Mouse (Mus musculus): Measurements from ENCODE around the gene Gm13271. TPM values are rescaled to one million over a fixed set of nuclear protein-coding genes. Genes with fewer than 3 reads are reported as not detected.
"Not testable (repeated sequence)": the region's sequence is repeated elsewhere in the genome, so short reads cannot be mapped to it uniquely, and the experiment has no call there.

Gene Gm13271
- total and polyA plus RNA-seq, 2 experiments from 2014 or later, result not detected

DNA sequence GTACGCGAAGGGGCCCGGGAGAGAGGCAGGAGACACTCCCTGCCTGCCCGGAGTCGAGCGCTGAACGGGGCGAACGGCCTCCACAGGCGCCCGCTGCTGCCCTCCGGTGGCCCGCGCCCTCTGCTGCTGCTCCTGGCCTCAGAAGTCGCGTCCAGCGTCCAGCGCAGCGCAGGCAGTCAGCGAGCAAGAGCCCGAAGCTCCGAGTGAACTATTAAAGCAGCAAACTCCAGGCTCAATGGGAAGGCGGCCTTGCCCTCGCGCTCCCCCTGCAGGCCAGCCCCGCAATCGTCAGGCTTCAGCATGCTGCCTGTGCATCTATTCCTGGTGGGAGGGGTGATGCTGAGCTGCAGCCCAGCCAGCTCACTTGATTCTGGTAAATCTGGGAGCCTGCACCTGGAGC lies 30.7 kb downstream of the Gm13271 start, which contains the start of gene Gm13276:
TSS of gene Gm13276 (plus strand) at position 301 of the 400 bp plus-strand sequence.
- H3K4me1 ChIP-seq (ENCODE audit: insufficient read depth); H3K9ac ChIP-seq; ATAC-seq; H3K9me3 ChIP-seq (ENCODE audit: low read length); H3K27me3 ChIP-seq (ENCODE audit: insufficient read depth, low read length); H3K36me3 ChIP-seq (ENCODE audit: insufficient read depth); H3K4me2 ChIP-seq (ENCODE audit: low read depth); H3K27ac ChIP-seq (ENCODE audit: low read depth, low read length); H3K4me3 ChIP-seq (ENCODE audit: low read depth, low read length); DNase-seq: not testable (repeated sequence)
- WGBS, result no CpG with 5 or more reads among the region's 27 CpGs

DNA sequence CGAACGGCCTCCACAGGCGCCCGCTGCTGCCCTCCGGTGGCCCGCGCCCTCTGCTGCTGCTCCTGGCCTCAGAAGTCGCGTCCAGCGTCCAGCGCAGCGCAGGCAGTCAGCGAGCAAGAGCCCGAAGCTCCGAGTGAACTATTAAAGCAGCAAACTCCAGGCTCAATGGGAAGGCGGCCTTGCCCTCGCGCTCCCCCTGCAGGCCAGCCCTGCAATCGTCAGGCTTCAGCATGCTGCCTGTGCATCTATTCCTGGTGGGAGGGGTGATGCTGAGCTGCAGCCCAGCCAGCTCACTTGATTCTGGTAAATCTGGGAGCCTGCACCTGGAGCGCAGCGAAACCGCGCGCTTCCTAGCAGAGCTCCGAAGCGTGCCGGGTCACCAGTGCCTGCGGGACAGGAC lies 33.7 kb downstream of the Gm13271 start, which contains the start of gene Gm13277:
TSS of gene Gm13277 (plus strand) at position 231 of the 400 bp plus-strand sequence.
- not testable (repeated sequence) for H3K27me3 ChIP-seq (ENCODE audit: insufficient read depth, low read length); H3K9ac ChIP-seq; H3K4me2 ChIP-seq (ENCODE audit: low read depth); H3K27ac ChIP-seq (ENCODE audit: low read depth, low read length); H3K9me3 ChIP-seq (ENCODE audit: low read length); H3K4me1 ChIP-seq (ENCODE audit: insufficient read depth); ATAC-seq; DNase-seq; H3K36me3 ChIP-seq (ENCODE audit: insufficient read depth); H3K4me3 ChIP-seq (ENCODE audit: low read depth, low read length)
- no CpG with 5 or more reads among the region's 28 CpGs for WGBS
- peak; percentile 62 for TF ChIP-seq CTCF (IDR thresholded peaks at IDR 0.05; ENCODE audit: low read depth)

DNA sequence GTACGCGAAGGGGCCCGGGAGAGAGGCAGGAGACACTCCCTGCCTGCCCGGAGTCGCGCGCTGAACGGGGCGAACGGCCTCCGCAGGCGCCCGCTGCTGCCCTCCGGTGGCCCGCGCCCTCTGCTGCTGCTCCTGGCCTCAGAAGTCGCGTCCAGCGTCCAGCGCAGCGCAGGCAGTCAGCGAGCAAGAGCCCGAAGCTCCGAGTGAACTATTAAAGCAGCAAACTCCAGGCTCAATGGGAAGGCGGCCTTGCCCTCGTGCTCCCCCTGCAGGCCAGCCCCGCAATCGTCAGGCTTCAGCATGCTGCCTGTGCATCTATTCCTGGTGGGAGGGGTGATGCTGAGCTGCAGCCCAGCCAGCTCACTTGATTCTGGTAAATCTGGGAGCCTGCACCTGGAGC lies 36.6 kb downstream of the Gm13271 start, which contains the start of gene Gm13278:
TSS of gene Gm13278 (plus strand) at position 301 of the 400 bp plus-strand sequence.
- H3K27ac ChIP-seq (ENCODE audit: low read depth, low read length); H3K36me3 ChIP-seq (ENCODE audit: insufficient read depth); H3K4me1 ChIP-seq (ENCODE audit: insufficient read depth); H3K4me3 ChIP-seq (ENCODE audit: low read depth, low read length); DNase-seq; ATAC-seq; H3K27me3 ChIP-seq (ENCODE audit: insufficient read depth, low read length); H3K9ac ChIP-seq; H3K4me2 ChIP-seq (ENCODE audit: low read depth); H3K9me3 ChIP-seq (ENCODE audit: low read length): not testable (repeated sequence)
- no CpG with 5 or more reads among the region's 28 CpGs for WGBS

DNA sequence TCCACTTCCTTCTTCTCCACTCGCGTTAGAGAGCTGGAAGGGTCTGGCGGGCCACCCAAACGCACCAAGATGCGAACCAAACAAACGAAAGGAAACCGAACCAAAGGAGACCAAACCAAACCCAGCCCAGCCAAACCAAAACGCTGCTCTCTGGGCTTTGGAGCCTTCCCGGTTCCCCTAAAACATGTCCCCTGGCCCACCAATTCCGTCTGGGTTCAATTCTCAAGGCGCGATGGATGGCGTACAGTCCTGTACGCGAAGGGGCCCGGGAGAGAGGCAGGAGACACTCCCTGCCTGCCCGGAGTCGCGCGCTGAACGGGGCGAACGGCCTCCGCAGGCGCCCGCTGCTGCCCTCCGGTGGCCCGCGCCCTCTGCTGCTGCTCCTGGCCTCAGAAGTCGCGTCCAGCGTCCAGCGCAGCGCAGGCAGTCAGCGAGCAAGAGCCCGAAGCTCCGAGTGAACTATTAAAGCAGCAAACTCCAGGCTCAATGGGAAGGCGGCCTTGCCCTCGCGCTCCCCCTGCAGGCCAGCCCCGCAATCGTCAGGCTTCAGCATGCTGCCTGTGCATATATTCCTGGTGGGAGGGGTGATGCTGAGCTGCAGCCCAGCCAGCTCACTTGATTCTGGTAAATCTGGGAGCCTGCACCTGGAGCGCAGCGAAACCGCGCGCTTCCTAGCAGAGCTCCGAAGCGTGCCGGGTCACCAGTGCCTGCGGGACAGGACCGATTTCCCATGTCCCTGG lies 39.4 kb downstream of the Gm13271 start, which contains the start of gene Gm13275:
TSS of gene Gm13275 (plus strand) at position 552 of the 740 bp plus-strand sequence.
- H3K9me3 ChIP-seq (ENCODE audit: low read length); H3K4me2 ChIP-seq (ENCODE audit: low read depth); H3K4me3 ChIP-seq (ENCODE audit: low read depth, low read length); H3K4me1 ChIP-seq (ENCODE audit: insufficient read depth); H3K9ac ChIP-seq; H3K27ac ChIP-seq (ENCODE audit: low read depth, low read length); H3K36me3 ChIP-seq (ENCODE audit: insufficient read depth); H3K27me3 ChIP-seq (ENCODE audit: insufficient read depth, low read length); DNase-seq; ATAC-seq: not testable (repeated sequence)
- peak; percentile 43 for TF ChIP-seq CTCF (IDR thresholded peaks at IDR 0.05; ENCODE audit: low read depth)
- 7% methylated on average over 10 of the region's 52 CpGs for WGBS

DNA sequence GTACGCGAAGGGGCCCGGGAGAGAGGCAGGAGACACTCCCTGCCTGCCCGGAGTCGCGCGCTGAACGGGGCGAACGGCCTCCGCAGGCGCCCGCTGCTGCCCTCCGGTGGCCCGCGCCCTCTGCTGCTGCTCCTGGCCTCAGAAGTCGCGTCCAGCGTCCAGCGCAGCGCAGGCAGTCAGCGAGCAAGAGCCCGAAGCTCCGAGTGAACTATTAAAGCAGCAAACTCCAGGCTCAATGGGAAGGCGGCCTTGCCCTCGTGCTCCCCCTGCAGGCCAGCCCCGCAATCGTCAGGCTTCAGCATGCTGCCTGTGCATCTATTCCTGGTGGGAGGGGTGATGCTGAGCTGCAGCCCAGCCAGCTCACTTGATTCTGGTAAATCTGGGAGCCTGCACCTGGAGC lies 42.4 kb downstream of the Gm13271 start, which contains the start of gene Gm13279:
TSS of gene Gm13279 (plus strand) at position 301 of the 400 bp plus-strand sequence.
- ATAC-seq; DNase-seq; H3K9ac ChIP-seq; H3K36me3 ChIP-seq (ENCODE audit: insufficient read depth); H3K4me3 ChIP-seq (ENCODE audit: low read depth, low read length); H3K9me3 ChIP-seq (ENCODE audit: low read length); H3K27me3 ChIP-seq (ENCODE audit: insufficient read depth, low read length); H3K4me2 ChIP-seq (ENCODE audit: low read depth); H3K4me1 ChIP-seq (ENCODE audit: insufficient read depth); H3K27ac ChIP-seq (ENCODE audit: low read depth, low read length): not testable (repeated sequence)
- WGBS, result no CpG with 5 or more reads among the region's 28 CpGs

DNA sequence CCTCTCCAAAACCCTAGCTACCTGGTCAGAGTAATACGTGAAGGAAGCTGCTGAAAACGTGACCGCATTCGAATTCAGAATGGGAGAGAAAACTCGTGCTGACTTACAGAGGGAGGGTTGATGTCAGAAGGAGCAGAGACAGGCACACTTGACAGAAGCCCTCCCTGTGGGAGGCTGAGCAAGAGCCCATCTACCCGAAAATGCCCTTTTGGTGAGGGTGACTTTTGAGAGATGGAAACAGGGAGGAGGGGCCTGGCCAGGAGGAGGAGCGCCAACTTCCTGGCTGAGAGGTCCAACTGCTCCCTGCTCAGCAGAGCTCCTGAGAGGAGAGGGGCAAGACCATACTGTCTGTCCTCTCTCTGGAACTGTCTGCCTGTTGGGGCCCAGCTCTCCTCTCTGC lies 44.7 kb downstream of the Gm13271 start, which contains the start of gene Gm13285:
TSS of gene Gm13285 (plus strand) at position 301 of the 400 bp plus-strand sequence.
- not testable (repeated sequence) for H3K9ac ChIP-seq; H3K27me3 ChIP-seq (ENCODE audit: insufficient read depth, low read length); H3K4me1 ChIP-seq (ENCODE audit: insufficient read depth); H3K9me3 ChIP-seq (ENCODE audit: low read length); H3K4me3 ChIP-seq (ENCODE audit: low read depth, low read length); ATAC-seq; H3K27ac ChIP-seq (ENCODE audit: low read depth, low read length); DNase-seq; H3K36me3 ChIP-seq (ENCODE audit: insufficient read depth); H3K4me2 ChIP-seq (ENCODE audit: low read depth)
- 12% methylated on average over 3 of the region's 7 CpGs for WGBS

DNA sequence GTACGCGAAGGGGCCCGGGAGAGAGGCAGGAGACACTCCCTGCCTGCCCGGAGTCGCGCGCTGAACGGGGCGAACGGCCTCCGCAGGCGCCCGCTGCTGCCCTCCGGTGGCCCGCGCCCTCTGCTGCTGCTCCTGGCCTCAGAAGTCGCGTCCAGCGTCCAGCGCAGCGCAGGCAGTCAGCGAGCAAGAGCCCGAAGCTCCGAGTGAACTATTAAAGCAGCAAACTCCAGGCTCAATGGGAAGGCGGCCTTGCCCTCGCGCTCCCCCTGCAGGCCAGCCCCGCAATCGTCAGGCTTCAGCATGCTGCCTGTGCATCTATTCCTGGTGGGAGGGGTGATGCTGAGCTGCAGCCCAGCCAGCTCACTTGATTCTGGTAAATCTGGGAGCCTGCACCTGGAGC lies 48.3 kb downstream of the Gm13271 start, which contains the start of gene Gm13287:
TSS of gene Gm13287 (plus strand) at position 301 of the 400 bp plus-strand sequence.
- H3K27me3 ChIP-seq (ENCODE audit: insufficient read depth, low read length); H3K9me3 ChIP-seq (ENCODE audit: low read length); H3K4me2 ChIP-seq (ENCODE audit: low read depth); ATAC-seq; H3K4me1 ChIP-seq (ENCODE audit: insufficient read depth); H3K4me3 ChIP-seq (ENCODE audit: low read depth, low read length); H3K9ac ChIP-seq; H3K36me3 ChIP-seq (ENCODE audit: insufficient read depth); DNase-seq; H3K27ac ChIP-seq (ENCODE audit: low read depth, low read length): not testable (repeated sequence)
- no CpG with 5 or more reads among the region's 29 CpGs for WGBS

Other genes starting within 250 kb of the Gm13271 start
Only the 30 nearest of the 32 such genes appear.
- not detected in 2 replicates for gene Ifna14, start 183.1 kb upstream of the Gm13271 start, total RNA-seq (2014; rRNA removed)
- gene Ifna14, start 183.1 kb upstream of the Gm13271 start, polyA plus RNA-seq (2015; fragmentation: Nextera tagmentation; extraction: Ambion mirVana), result not detected in 2 replicates
- gene Ifna9, start 162.5 kb upstream of the Gm13271 start, total RNA-seq (2014; rRNA removed), result not detected in 2 replicates
- not detected in 2 replicates for gene Ifna9, start 162.5 kb upstream of the Gm13271 start, polyA plus RNA-seq (2015; fragmentation: Nextera tagmentation; extraction: Ambion mirVana)
- not detected in 2 replicates for gene Ifna12, start 151.5 kb upstream of the Gm13271 start, total RNA-seq (2014; rRNA removed)
- not detected in 2 replicates for gene Ifna12, start 151.5 kb upstream of the Gm13271 start, polyA plus RNA-seq (2015; fragmentation: Nextera tagmentation; extraction: Ambion mirVana)
- not detected in 2 replicates for gene C87499, start 120.5 kb upstream of the Gm13271 start, total RNA-seq (2014; rRNA removed)
- gene C87499, start 120.5 kb upstream of the Gm13271 start, polyA plus RNA-seq (2015; fragmentation: Nextera tagmentation; extraction: Ambion mirVana), result not detected in 2 replicates
- not detected in 2 replicates for gene Ifna13, start 110.4 kb upstream of the Gm13271 start, total RNA-seq (2014; rRNA removed)
- not detected in 2 replicates for gene Ifna13, start 110.4 kb upstream of the Gm13271 start, polyA plus RNA-seq (2015; fragmentation: Nextera tagmentation; extraction: Ambion mirVana)
- gene Ifna16, start 77.9 kb upstream of the Gm13271 start, total RNA-seq (2014; rRNA removed), result not detected in 2 replicates
- gene Ifna16, start 77.9 kb upstream of the Gm13271 start, polyA plus RNA-seq (2015; fragmentation: Nextera tagmentation; extraction: Ambion mirVana), result not detected in 2 replicates
- gene Ifna2, start 71.0 kb upstream of the Gm13271 start, total RNA-seq (2014; rRNA removed), result not detected in 2 replicates
- not detected in 2 replicates for gene Ifna2, start 71.0 kb upstream of the Gm13271 start, polyA plus RNA-seq (2015; fragmentation: Nextera tagmentation; extraction: Ambion mirVana)
- gene Ifnab, start 63.5 kb upstream of the Gm13271 start, total RNA-seq (2014; rRNA removed), result not detected in 2 replicates
- not detected in 2 replicates for gene Ifnab, start 63.5 kb upstream of the Gm13271 start, polyA plus RNA-seq (2015; fragmentation: Nextera tagmentation; extraction: Ambion mirVana)
- gene Gm26566, start 33.1 kb upstream of the Gm13271 start, total RNA-seq (2014; rRNA removed), result 1.2 and 2.9 TPM in 2 replicates
- 0.84 and 1.1 TPM in 2 replicates for gene Gm26566, start 33.1 kb upstream of the Gm13271 start, polyA plus RNA-seq (2015; fragmentation: Nextera tagmentation; extraction: Ambion mirVana)
- 171 and 176 TPM in 2 replicates for gene Klhl9, start 32.4 kb upstream of the Gm13271 start, total RNA-seq (2014; rRNA removed)
- gene Klhl9, start 32.4 kb upstream of the Gm13271 start, polyA plus RNA-seq (2015; fragmentation: Nextera tagmentation; extraction: Ambion mirVana), result 65.8 and 78.1 TPM in 2 replicates
- gene Gm13283, start 5.3 kb downstream of the Gm13271 start, total RNA-seq (2014; rRNA removed), result not detected in 2 replicates
- gene Gm13283, start 5.3 kb downstream of the Gm13271 start, polyA plus RNA-seq (2015; fragmentation: Nextera tagmentation; extraction: Ambion mirVana), result not detected in 2 replicates
- gene Gm13290, start 19.0 kb downstream of the Gm13271 start, total RNA-seq (2014; rRNA removed), result not detected in 2 replicates
- gene Gm13290, start 19.0 kb downstream of the Gm13271 start, polyA plus RNA-seq (2015; fragmentation: Nextera tagmentation; extraction: Ambion mirVana), result not detected in 2 replicates
- gene Gm13289, start 22.1 kb downstream of the Gm13271 start, total RNA-seq (2014; rRNA removed), result not detected in 2 replicates
- not detected in 2 replicates for gene Gm13289, start 22.1 kb downstream of the Gm13271 start, polyA plus RNA-seq (2015; fragmentation: Nextera tagmentation; extraction: Ambion mirVana)
- gene Gm13272, start 25.0 kb downstream of the Gm13271 start, total RNA-seq (2014; rRNA removed), result not detected in 2 replicates
- not detected in 2 replicates for gene Gm13272, start 25.0 kb downstream of the Gm13271 start, polyA plus RNA-seq (2015; fragmentation: Nextera tagmentation; extraction: Ambion mirVana)
- 0.33 TPM in 1 of 2 replicates, not detected in the other for gene Ifnz, start 27.3 kb downstream of the Gm13271 start, total RNA-seq (2014; rRNA removed)
- not detected in 2 replicates for gene Ifnz, start 27.3 kb downstream of the Gm13271 start, polyA plus RNA-seq (2015; fragmentation: Nextera tagmentation; extraction: Ambion mirVana)
- gene Gm13276, start 30.8 kb downstream of the Gm13271 start, total RNA-seq (2014; rRNA removed), result not detected in 2 replicates
- not detected in 2 replicates for gene Gm13276, start 30.8 kb downstream of the Gm13271 start, polyA plus RNA-seq (2015; fragmentation: Nextera tagmentation; extraction: Ambion mirVana)
- gene Gm13277, start 33.8 kb downstream of the Gm13271 start, total RNA-seq (2014; rRNA removed), result not detected in 2 replicates
- not detected in 2 replicates for gene Gm13277, start 33.8 kb downstream of the Gm13271 start, polyA plus RNA-seq (2015; fragmentation: Nextera tagmentation; extraction: Ambion mirVana)
- gene Gm13278, start 36.7 kb downstream of the Gm13271 start, total RNA-seq (2014; rRNA removed), result not detected in 2 replicates
- not detected in 2 replicates for gene Gm13278, start 36.7 kb downstream of the Gm13271 start, polyA plus RNA-seq (2015; fragmentation: Nextera tagmentation; extraction: Ambion mirVana)
- gene Gm13275, start 39.6 kb downstream of the Gm13271 start, total RNA-seq (2014; rRNA removed), result not detected in 2 replicates
- not detected in 2 replicates for gene Gm13275, start 39.6 kb downstream of the Gm13271 start, polyA plus RNA-seq (2015; fragmentation: Nextera tagmentation; extraction: Ambion mirVana)
- gene Gm13279, start 42.5 kb downstream of the Gm13271 start, total RNA-seq (2014; rRNA removed), result not detected in 2 replicates
- not detected in 2 replicates for gene Gm13279, start 42.5 kb downstream of the Gm13271 start, polyA plus RNA-seq (2015; fragmentation: Nextera tagmentation; extraction: Ambion mirVana)
- gene Gm13285, start 44.8 kb downstream of the Gm13271 start, total RNA-seq (2014; rRNA removed), result not detected in 2 replicates
- gene Gm13285, start 44.8 kb downstream of the Gm13271 start, polyA plus RNA-seq (2015; fragmentation: Nextera tagmentation; extraction: Ambion mirVana), result not detected in 2 replicates
- not detected in 2 replicates for gene Gm13287, start 48.4 kb downstream of the Gm13271 start, total RNA-seq (2014; rRNA removed)
- not detected in 2 replicates for gene Gm13287, start 48.4 kb downstream of the Gm13271 start, polyA plus RNA-seq (2015; fragmentation: Nextera tagmentation; extraction: Ambion mirVana)
- gene Gm13288, start 50.7 kb downstream of the Gm13271 start, total RNA-seq (2014; rRNA removed), result not detected in 2 replicates
- not detected in 2 replicates for gene Gm13288, start 50.7 kb downstream of the Gm13271 start, polyA plus RNA-seq (2015; fragmentation: Nextera tagmentation; extraction: Ambion mirVana)
- not detected in 2 replicates for gene Ifna7, start 61.4 kb downstream of the Gm13271 start, total RNA-seq (2014; rRNA removed)
- gene Ifna7, start 61.4 kb downstream of the Gm13271 start, polyA plus RNA-seq (2015; fragmentation: Nextera tagmentation; extraction: Ambion mirVana), result not detected in 2 replicates
- gene Ifna11, start 65.1 kb downstream of the Gm13271 start, total RNA-seq (2014; rRNA removed), result not detected in 2 replicates
- gene Ifna11, start 65.1 kb downstream of the Gm13271 start, polyA plus RNA-seq (2015; fragmentation: Nextera tagmentation; extraction: Ambion mirVana), result not detected in 2 replicates
- gene Ifna6, start 72.5 kb downstream of the Gm13271 start, total RNA-seq (2014; rRNA removed), result not detected in 2 replicates
- gene Ifna6, start 72.5 kb downstream of the Gm13271 start, polyA plus RNA-seq (2015; fragmentation: Nextera tagmentation; extraction: Ambion mirVana), result not detected in 2 replicates
- gene Ifna5, start 80.7 kb downstream of the Gm13271 start, total RNA-seq (2014; rRNA removed), result not detected in 2 replicates
- gene Ifna5, start 80.7 kb downstream of the Gm13271 start, polyA plus RNA-seq (2015; fragmentation: Nextera tagmentation; extraction: Ambion mirVana), result not detected in 2 replicates
- gene Ifna4, start 87.0 kb downstream of the Gm13271 start, total RNA-seq (2014; rRNA removed), result not detected in 2 replicates
- not detected in 2 replicates for gene Ifna4, start 87.0 kb downstream of the Gm13271 start, polyA plus RNA-seq (2015; fragmentation: Nextera tagmentation; extraction: Ambion mirVana)
- not detected in 2 replicates for gene Ifna1, start 95.2 kb downstream of the Gm13271 start, total RNA-seq (2014; rRNA removed)
- gene Ifna1, start 95.2 kb downstream of the Gm13271 start, polyA plus RNA-seq (2015; fragmentation: Nextera tagmentation; extraction: Ambion mirVana), result not detected in 2 replicates
- gene Ifne, start 125.3 kb downstream of the Gm13271 start, total RNA-seq (2014; rRNA removed), result not detected in 2 replicates
- not detected in 2 replicates for gene Ifne, start 125.3 kb downstream of the Gm13271 start, polyA plus RNA-seq (2015; fragmentation: Nextera tagmentation; extraction: Ambion mirVana)

All from forebrain, postnatal 0 days (tissue).